Mouse (Mus musculus): ENCODE results near the gene Rpa2.

The Rpa2 gene

GRCm38 (mm10) chr4:132803876-132804275 lies 35.7 kb downstream of the Rpa2 start:
- DNase-seq (ENCODE audit: low read depth, low spot score), result no peak

- no peak for DNase-seq (ENCODE audit: low read depth, low spot score)
Measured at GRCm38 (mm10) chr4:132804331-132804730, 36.2 kb downstream of the Rpa2 start.

GRCm38 (mm10) chr4:132805146-132805545 lies 37.0 kb downstream of the Rpa2 start:
- no peak for DNase-seq (ENCODE audit: low read depth, low spot score)

GRCm38 (mm10) chr4:132805599-132806197 lies 37.6 kb downstream of the Rpa2 start:
- no peak for DNase-seq (ENCODE audit: low read depth, low spot score)

GRCm38 (mm10) chr4:132806620-132807191 lies 38.6 kb downstream of the Rpa2 start:
- DNase-seq (ENCODE audit: low read depth, low spot score), result no peak

GRCm38 (mm10) chr4:132807771-132808641 lies 39.9 kb downstream of the Rpa2 start:
- no peak for DNase-seq (ENCODE audit: low read depth, low spot score)

- no peak for DNase-seq (ENCODE audit: low read depth, low spot score)
Measured at GRCm38 (mm10) chr4:132809621-132810020, 41.5 kb downstream of the Rpa2 start.

GRCm38 (mm10) chr4:132816404-132816803 lies 48.3 kb downstream of the Rpa2 start:
- no peak for DNase-seq (ENCODE audit: low read depth, low spot score)

- no peak for DNase-seq (ENCODE audit: low read depth, low spot score)
Measured at GRCm38 (mm10) chr4:132816855-132817254, 48.7 kb downstream of the Rpa2 start.

- no peak for DNase-seq (ENCODE audit: low read depth, low spot score)
Measured at GRCm38 (mm10) chr4:132818442-132818841, 50.3 kb downstream of the Rpa2 start.

GRCm38 (mm10) chr4:132823614-132824366 lies 55.7 kb downstream of the Rpa2 start:
- DNase-seq (ENCODE audit: low read depth, low spot score), result peak; percentile 55
